Comparison of ENCODE assay signal across 19 mouse cellular contexts in genomic region chr3:142773538-142774191, GRCm38 (mm10). TPM values are rescaled to one million over a fixed set of nuclear protein-coding genes. Genes with fewer than 3 reads are reported as not detected.
DNase-seq lines count a peak whose midpoint lies in the region; ATAC-seq and TF ChIP-seq lines count a peak whose summit lies in the region.
"Had no signal": no experiment of that assay in that cellular context is flagged by ENCODE, and none has a peak within 500 bp of the region (broad histone marks: within the 10 kb centered on the region; RNA-seq: fewer than 3 reads in every experiment).

No protein-coding gene starts in this region.

- no peak overlapping the region for H3K4me3 ChIP-seq in forebrain, postnatal 0 days (ENCODE audit: low read depth, low read length)
- H3K4me3 ChIP-seq in forebrain, embryonic 16.5 days (replicated peaks; ENCODE audit: low read length), result no peak overlapping the region
- H3K4me3 ChIP-seq in left cerebral cortex, adult 2 months, result no peak overlapping the region
- H3K4me3 ChIP-seq: embryonic facial prominence, embryonic 13.5 days; forebrain, embryonic 10.5 days; hindbrain, embryonic 15.5 days; myocyte had no signal

- no peaks in the 10 kb centered on the region for H3K9me3 ChIP-seq in forebrain, postnatal 0 days (ENCODE audit: low read length)
- no peaks in the 10 kb centered on the region for H3K9me3 ChIP-seq in forebrain, embryonic 16.5 days (ENCODE audit: control insufficient read depth, low read length)
- H3K9me3 ChIP-seq: embryonic facial prominence, embryonic 13.5 days; forebrain, embryonic 10.5 days; hindbrain, embryonic 15.5 days had no signal

- no peak overlapping the region for H3K27ac ChIP-seq in forebrain, postnatal 0 days (ENCODE audit: low read depth, low read length)
- H3K27ac ChIP-seq in forebrain, embryonic 16.5 days (ENCODE audit: low read length), result no peak overlapping the region
- no peak overlapping the region for H3K27ac ChIP-seq in left cerebral cortex, adult 2 months
- H3K27ac ChIP-seq: embryonic facial prominence, embryonic 13.5 days; forebrain, embryonic 10.5 days; hindbrain, embryonic 15.5 days had no signal

- peak; percentile 20; the same call in 1 of the 2 replicates for ATAC-seq in forebrain, postnatal 0 days
- no peak for ATAC-seq in forebrain, embryonic 16.5 days
- peak; percentile 60 for ATAC-seq in megakaryocyte progenitor cell, adult 5-6 weeks (replicated peaks; ENCODE audit: poor library complexity)

- no peak overlapping the region for H3K4me2 ChIP-seq in forebrain, postnatal 0 days (ENCODE audit: low read depth)
- no peak overlapping the region for H3K4me2 ChIP-seq in forebrain, embryonic 16.5 days (ENCODE audit: low read length)
- H3K4me2 ChIP-seq: embryonic facial prominence, embryonic 13.5 days; hindbrain, embryonic 15.5 days; midbrain, embryonic 11.5 days had no signal

- intact Hi-C loops in left cerebral cortex, adult 2 months (cut with DNase I), result loop anchor here (10.0 kb wide), 1 partner anchor 151 kb away; no protein-coding TSS in a partner anchor
- intact Hi-C loops in left cerebral cortex, postnatal 14 days (cut with DNase I), result no loop called here

- 86% methylated on average over 4 of the region's 4 CpGs for WGBS in forebrain, postnatal 0 days
- 85% methylated on average over 4 of the region's 4 CpGs for WGBS in forebrain, embryonic 16.5 days

- DNase-seq in forebrain, postnatal 0 days, result no peak
- DNase-seq in left cerebral cortex, adult 2 months (ENCODE audit: extremely low spot score in 1 of 2, low spot score in 2 of 2), result no peak
- no peak for DNase-seq in left cerebral cortex, postnatal 14 days (ENCODE audit: low spot score in 2 of 2)
- peak; percentile 28 for DNase-seq in brain, adult 2 months (ENCODE audit: low read depth, low spot score)
- DNase-seq in right cerebral cortex, postnatal 14 days, result no peak
- no peak for DNase-seq in heart, adult 8-10 months (ENCODE audit: low spot score)
- DNase-seq: cerebellum, adult 11 months; cerebellum, postnatal 36 days; gastrocnemius, postnatal 14 days; kidney, postnatal 10 days; left cerebral cortex, postnatal 4 days; lung, adult 18-20 months had no signal

- peak; percentile 49 for TF ChIP-seq CTCF in forebrain, postnatal 0 days (IDR thresholded peaks at IDR 0.05; ENCODE audit: low read depth)
- TF ChIP-seq CTCF in left cerebral cortex, adult 2 months (IDR thresholded peaks at IDR 0.05), result peak; percentile 45

- H3K36me3 ChIP-seq in forebrain, postnatal 0 days (ENCODE audit: insufficient read depth), result peaks cover 14% of the 10 kb centered on the region
- H3K36me3 ChIP-seq in forebrain, embryonic 16.5 days (ENCODE audit: control insufficient read depth, insufficient read depth), result no peaks in the 10 kb centered on the region

- H3K27me3 ChIP-seq in forebrain, postnatal 0 days (ENCODE audit: insufficient read depth, low read length), result no peaks in the 10 kb centered on the region
- no peaks in the 10 kb centered on the region for H3K27me3 ChIP-seq in forebrain, embryonic 16.5 days (replicated peaks; ENCODE audit: control insufficient read depth, insufficient read depth, low read length)
- H3K27me3 ChIP-seq: embryonic facial prominence, embryonic 13.5 days; hindbrain, embryonic 15.5 days had no signal

- no peak overlapping the region for H3K9ac ChIP-seq in forebrain, postnatal 0 days
- no peak overlapping the region for H3K9ac ChIP-seq in forebrain, embryonic 16.5 days (replicated peaks; ENCODE audit: low read depth, low read length)
- H3K9ac ChIP-seq: embryonic facial prominence, embryonic 13.5 days; hindbrain, embryonic 15.5 days had no signal

- no peaks in the 10 kb centered on the region for H3K4me1 ChIP-seq in forebrain, postnatal 0 days (ENCODE audit: insufficient read depth)
- no peaks in the 10 kb centered on the region for H3K4me1 ChIP-seq in forebrain, embryonic 16.5 days (replicated peaks; ENCODE audit: control insufficient read depth, insufficient read depth, low read length)
- H3K4me1 ChIP-seq: embryonic facial prominence, embryonic 13.5 days; forebrain, embryonic 10.5 days; hindbrain, embryonic 15.5 days had no signal

RNA-seq across cellular contexts. Expression of gene Gtf2b, which starts 8.8 kb away (rescaled TPM):
- total RNA-seq in forebrain, postnatal 0 days (2014; rRNA removed), result 47.1 and 55.0 TPM in 2 replicates
- polyA plus RNA-seq in forebrain, postnatal 0 days (2015; fragmentation: Nextera tagmentation; extraction: Ambion mirVana), result 59.8 and 72.1 TPM in 2 replicates
- 85.1 and 88.0 TPM in 2 replicates for polyA plus RNA-seq in forebrain, embryonic 16.5 days (2015; fragmentation: Nextera tagmentation; extraction: Ambion mirVana)
- 10 to 100 TPM; 41.6 to 45.6 TPM for total RNA-seq in left cerebral cortex, adult 2 months (2021)
- total RNA-seq in left cerebral cortex, postnatal 14 days (2021), result 10 to 100 TPM; 38.0 to 42.0 TPM
- 95.6 and 98.0 TPM in 2 replicates for total RNA-seq in megakaryocyte progenitor cell, adult 5-6 weeks (2015)
- total RNA-seq in megakaryocyte progenitor cell, adult 5-6 weeks (2017), result 142 and 154 TPM in 2 replicates
- total RNA-seq in heart, adult 8-10 months (2022), result 10 to 100 TPM; 17.8 to 20.6 (median 19.2) TPM
